Mouse (Mus musculus) kidney, adult 2 months (tissue): Measurements from ENCODE around the gene Usp34.

Experiments
- CTCF ChIP-seq: fragments of 200-500 bp; conservative IDR thresholded peaks from 2 replicates; pipeline ENCODE4 v1.5.1; 2011; ENCODE audit warnings: low read depth, mild to moderate bottlenecking, control low read depth, low read length, moderate library complexity, mixed read lengths; ENCODE audit not compliant: insufficient read depth, insufficient read length
- POLR2A ChIP-seq: fragments of 200-500 bp; IDR thresholded peaks from one replicate; pipeline ENCODE4 v1.6.1; 2011; ENCODE audit warnings: low read depth, low read length, control low read depth

- TF ChIP-seq CTCF = peak; percentile 26; the same call in 1 of the 2 replicates
- TF ChIP-seq POLR2A = no peak
Observed at GRCm38 (mm10) chr11:23400978-23401776, 94.5 kb downstream of the Usp34 start.
